ENCODE assay signal across 8 mouse cellular contexts in the genomic region with DNA sequence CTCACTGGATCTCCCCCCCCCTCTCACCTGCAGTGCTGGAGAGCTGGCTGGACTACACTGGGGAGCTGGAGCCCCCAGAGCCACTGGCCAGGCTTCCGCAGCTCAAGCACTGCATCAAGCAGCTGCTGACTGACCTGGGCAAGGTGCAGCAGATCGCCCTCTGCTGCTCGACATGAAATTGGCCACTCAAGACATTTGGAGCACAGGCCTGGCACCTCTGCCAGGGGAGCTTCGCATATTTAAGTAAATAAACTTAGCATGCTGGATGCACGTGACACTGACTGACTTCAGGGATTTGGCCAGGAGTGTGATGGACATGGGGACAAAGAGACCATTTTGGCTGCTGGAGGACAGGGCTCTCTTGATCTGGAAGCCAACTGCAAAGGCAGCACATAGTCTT. TPM values are rescaled to one million over a fixed set of nuclear protein-coding genes. Genes with fewer than 3 reads are reported as not detected.
DNase-seq lines count a peak whose midpoint lies in the region; ATAC-seq lines count a peak whose summit lies in the region.

No protein-coding gene starts in this region.

- no peaks in the 10 kb centered on the region for H3K27me3 ChIP-seq in embryonic facial prominence, embryonic 11.5 days (ENCODE audit: control insufficient read depth, insufficient read depth, low read length)

- no peaks in the 10 kb centered on the region for H3K9me3 ChIP-seq in embryonic facial prominence, embryonic 11.5 days (replicated peaks; ENCODE audit: control insufficient read depth, low read length)

- H3K36me3 ChIP-seq in embryonic facial prominence, embryonic 11.5 days (replicated peaks; ENCODE audit: control insufficient read depth, insufficient read depth, low read depth, low read length), result no peaks in the 10 kb centered on the region; the same call in 1 of the 2 replicates

- DNase-seq in gastrocnemius, postnatal 14 days, result peak; percentile 7
- DNase-seq in gastrocnemius, adult 18-20 months (ENCODE audit: low spot score), result no peak
- peak; percentile 29 to 36 for DNase-seq in spleen, postnatal 36 days (ENCODE audit: low spot score in 2 of 2)
- DNase-seq in spleen, adult 12 weeks (ENCODE audit: low spot score), result no peak
- DNase-seq in embryonic facial prominence, embryonic 11.5 days (ENCODE audit: low spot score), result peak; percentile 16
- peak; percentile 27 for DNase-seq in retina, postnatal 1 day
- DNase-seq in frontal cortex, postnatal 14 days (ENCODE audit: low spot score in 2 of 2), result no peak
- no peak for DNase-seq in layer of hippocampus, postnatal 10 days (ENCODE audit: low spot score in 2 of 2)

- no peak for ATAC-seq in embryonic facial prominence, embryonic 11.5 days (replicated peaks; ENCODE audit: insufficient number of reproducible peaks, low FRiP score, low TSS enrichment, low read depth)

- no peak overlapping the region for H3K4me2 ChIP-seq in embryonic facial prominence, embryonic 11.5 days (ENCODE audit: low read depth, low read length)

- H3K4me1 ChIP-seq in embryonic facial prominence, embryonic 11.5 days (ENCODE audit: control insufficient read depth, insufficient read depth, low read length), result no peaks in the 10 kb centered on the region

- intact Hi-C loops in gastrocnemius, postnatal 14 days (cut with DNase I; ENCODE audit: low total_unique reads), result no loop called here

- H3K9ac ChIP-seq in embryonic facial prominence, embryonic 11.5 days (replicated peaks; ENCODE audit: low read length), result no peak overlapping the region

- no peak overlapping the region for H3K27ac ChIP-seq in embryonic facial prominence, embryonic 11.5 days (replicated peaks; ENCODE audit: low read depth, low read length)

- WGBS in embryonic facial prominence, embryonic 11.5 days, result 64% methylated on average over 5 of the region's 5 CpGs

- H3K4me3 ChIP-seq in embryonic facial prominence, embryonic 11.5 days (ENCODE audit: low read depth, low read length), result no peak overlapping the region

RNA-seq across cellular contexts. Expression of a gene that starts 4.8 kb away (rescaled TPM):
- total RNA-seq in gastrocnemius, postnatal 14 days (2021), result 1 to 10 TPM; 1.4 to 2.1 TPM
- total RNA-seq in gastrocnemius, adult 18-20 months (2021), result 1 to 10 TPM in 1 of 2 experiments, under 1 TPM in 1; 0.89 to 1.0 TPM
- polyA plus RNA-seq in embryonic facial prominence, embryonic 11.5 days (2014; fragmentation: Nextera tagmentation; extraction: Ambion mirVana), result 2.9 and 3.4 TPM in 2 replicates
- total RNA-seq in layer of hippocampus, postnatal 10 days (2021), result 1 to 10 TPM; 2.9 to 4.7 TPM

RNA-seq across cellular contexts. Expression of a gene that starts 5.2 kb away (rescaled TPM):
- total RNA-seq in gastrocnemius, postnatal 14 days (2021), result 10 to 100 TPM; 61.1 to 65.0 TPM
- total RNA-seq in gastrocnemius, adult 18-20 months (2021), result 10 to 100 TPM; 64.7 to 64.8 TPM
- polyA plus RNA-seq in embryonic facial prominence, embryonic 11.5 days (2014; fragmentation: Nextera tagmentation; extraction: Ambion mirVana), result 65.3 and 66.5 TPM in 2 replicates
- 100 to 1,000 TPM; 116 to 132 TPM for total RNA-seq in layer of hippocampus, postnatal 10 days (2021)

Comparison
In these comparisons a context has a peak if more than half of its experiments do, and no peak if none do; other contexts are left out.
1. DNase-seq: peak in gastrocnemius, postnatal 14 days (single experiment), spleen, postnatal 36 days (2 of 2), embryonic facial prominence, embryonic 11.5 days (single experiment) and retina, postnatal 1 day (single experiment); none in gastrocnemius, adult 18-20 months (single experiment), spleen, adult 12 weeks (single experiment), frontal cortex, postnatal 14 days (0 of 2) and layer of hippocampus, postnatal 10 days (0 of 2).